Mouse (Mus musculus) large intestine, adult 2 months (tissue): ENCODE results near the gene Igfbp5. TPM values are rescaled to one million over a fixed set of nuclear protein-coding genes. Genes with fewer than 3 reads are reported as not detected.

Experiments
- DNase-seq: peaks from one replicate; pipeline ENCODE4 v3.0.0-alpha.2; 2012; ENCODE audit warnings: low read depth, low spot score
- WGBS: fragments of 180-500 bp; shearing (Covaris S2); methylation state at CpG from one replicate; pipeline ENCODE4 v1.1.7; 2018; 5-methylcytosine and 5-hydroxymethylcytosine counted together
- polyA plus RNA-seq: library from polyadenylated mRNA; depleted of rRNA; stranded (reverse); fragments of >200 nt; gene quantifications from 2 replicates; pipeline ENCODE4 v1.2.3, GENCODE M21; 2012

Gene Igfbp5
- polyA plus RNA-seq, 1 experiment = 13.5 TPM

DNA sequence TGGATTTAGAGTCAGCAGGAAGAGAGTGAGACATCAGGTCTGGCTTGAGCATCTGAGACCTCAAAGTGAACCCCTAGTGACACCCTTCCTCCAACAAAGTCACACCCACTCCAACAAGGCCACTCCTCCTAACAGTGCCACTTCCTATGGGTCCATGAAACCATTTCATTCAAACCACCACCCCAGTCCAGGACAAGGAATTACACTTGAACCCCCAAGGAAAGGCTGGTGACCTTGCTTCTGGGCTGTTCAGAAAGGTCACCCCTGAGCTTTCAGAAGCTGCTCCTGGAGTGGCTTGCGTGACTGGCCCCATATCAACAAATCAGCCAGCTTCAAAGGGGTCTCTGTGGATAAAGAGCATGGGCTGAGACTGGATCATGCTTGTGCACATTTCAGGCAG, 20.9 kb downstream of the Igfbp5 start:
- 89% methylated on average over 1 of the region's 1 CpGs for WGBS
- DNase-seq = no peak

DNA sequence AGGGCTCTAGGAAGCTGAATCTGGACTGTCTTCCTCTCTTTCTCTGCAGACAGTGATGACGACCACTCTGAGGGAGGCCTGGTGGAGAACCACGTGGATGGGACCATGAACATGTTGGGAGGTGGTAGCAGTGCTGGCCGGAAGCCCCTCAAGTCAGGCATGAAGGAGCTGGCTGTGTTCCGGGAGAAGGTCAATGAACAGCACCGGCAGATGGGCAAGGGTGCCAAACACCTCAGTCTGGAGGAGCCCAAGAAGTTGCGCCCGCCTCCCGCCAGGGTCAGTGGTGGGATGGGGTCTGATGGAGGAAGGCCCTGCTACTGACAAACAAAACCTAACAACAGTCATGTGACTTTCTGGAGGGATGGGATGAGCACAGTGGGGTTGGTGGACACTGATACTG, 25.6 kb downstream of the Igfbp5 start:
- DNase-seq = no peak
- WGBS = 83% methylated on average over 8 of the region's 8 CpGs

- no peak for DNase-seq
- WGBS = 83% methylated on average over 4 of the region's 4 CpGs
Measured at GRCm38 (mm10) chr1:72847849-72848380, 26.8 kb downstream of the Igfbp5 start.

GRCm38 (mm10) chr1:72844675-72845074, 30.0 kb downstream of the Igfbp5 start:
- 81% methylated on average over 6 of the region's 6 CpGs for WGBS
- DNase-seq = no peak

DNA sequence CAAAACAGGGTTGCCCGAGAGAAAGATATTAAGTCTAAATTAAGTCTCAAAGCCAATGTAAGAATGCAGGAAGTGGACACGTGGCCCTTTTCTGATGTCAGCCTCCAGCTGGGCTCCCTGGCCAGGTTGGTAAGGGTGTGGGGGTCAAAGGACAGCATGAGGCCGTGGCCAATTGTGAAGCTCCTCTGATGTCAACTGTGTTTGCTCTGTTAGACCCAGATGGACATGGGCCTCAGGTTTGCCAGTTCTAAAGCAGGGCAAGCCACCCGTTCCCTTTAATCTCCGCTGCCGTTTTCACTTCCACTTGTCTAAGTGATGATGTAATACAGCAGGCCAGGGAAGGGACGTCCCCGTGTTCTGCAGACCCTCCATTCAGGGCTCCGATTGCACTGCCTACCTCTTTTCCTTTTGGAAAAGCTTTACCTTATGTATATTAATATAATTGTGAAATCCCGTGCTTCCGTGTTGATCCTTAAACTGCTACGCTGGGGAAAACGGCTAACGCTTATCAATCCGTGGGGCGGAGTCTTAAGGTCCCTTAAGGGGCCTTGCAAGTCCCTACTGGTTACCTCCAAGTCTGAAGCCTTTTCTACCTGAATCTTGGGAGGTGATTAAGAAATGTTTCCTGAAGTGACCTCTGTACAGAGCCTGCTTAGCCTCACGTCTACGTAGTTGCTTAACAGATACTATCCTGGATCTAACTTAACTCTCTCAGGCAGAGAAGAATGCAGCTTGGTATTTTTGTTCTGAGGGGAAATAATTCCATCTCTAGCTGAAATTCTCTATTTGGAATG, 31.8 kb downstream of the Igfbp5 start:
- 81% methylated on average over 18 of the region's 18 CpGs for WGBS
- DNase-seq = no peak

DNA sequence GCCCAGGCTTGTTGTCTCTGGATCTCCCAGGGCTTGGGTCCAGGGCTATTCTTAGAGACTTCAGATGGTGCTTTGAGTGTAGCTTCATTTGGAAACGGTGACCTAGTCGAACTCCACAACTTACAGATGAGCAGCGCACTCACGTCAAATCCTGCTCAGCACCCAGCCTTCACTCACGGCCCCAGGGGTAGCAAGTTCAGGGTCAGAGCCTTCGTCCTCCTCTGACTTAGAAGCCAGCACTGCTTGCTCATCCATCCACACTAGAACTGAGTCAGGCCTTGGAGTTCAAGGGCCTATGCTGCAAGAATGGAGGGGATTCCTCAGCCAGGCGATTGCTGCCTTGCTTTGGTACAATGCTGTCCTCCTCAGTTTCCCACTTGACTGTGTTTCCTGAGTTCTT, 34.9 kb downstream of the Igfbp5 start:
- 77% methylated on average over 7 of the region's 7 CpGs for WGBS
- DNase-seq = no peak

GRCm38 (mm10) chr1:72839356-72839755, 35.3 kb downstream of the Igfbp5 start:
- 76% methylated on average over 8 of the region's 8 CpGs for WGBS
- DNase-seq = no peak

GRCm38 (mm10) chr1:72833563-72833962, 41.1 kb downstream of the Igfbp5 start:
- DNase-seq = no peak
- 83% methylated on average over 4 of the region's 4 CpGs for WGBS

GRCm38 (mm10) chr1:72832715-72833153, 42.0 kb downstream of the Igfbp5 start:
- 41% methylated on average over 3 of the region's 3 CpGs for WGBS
- no peak for DNase-seq

- DNase-seq = no peak
- WGBS = 80% methylated on average over 2 of the region's 2 CpGs
Measured at GRCm38 (mm10) chr1:72830485-72830884, 44.2 kb downstream of the Igfbp5 start.

- WGBS = 90% methylated on average over 5 of the region's 5 CpGs
- DNase-seq = no peak
Measured at GRCm38 (mm10) chr1:72828843-72829242, 45.8 kb downstream of the Igfbp5 start.

- 48% methylated on average over 12 of the region's 12 CpGs for WGBS
- no peak for DNase-seq
Measured at GRCm38 (mm10) chr1:72827411-72828315, 47.0 kb downstream of the Igfbp5 start.

DNA sequence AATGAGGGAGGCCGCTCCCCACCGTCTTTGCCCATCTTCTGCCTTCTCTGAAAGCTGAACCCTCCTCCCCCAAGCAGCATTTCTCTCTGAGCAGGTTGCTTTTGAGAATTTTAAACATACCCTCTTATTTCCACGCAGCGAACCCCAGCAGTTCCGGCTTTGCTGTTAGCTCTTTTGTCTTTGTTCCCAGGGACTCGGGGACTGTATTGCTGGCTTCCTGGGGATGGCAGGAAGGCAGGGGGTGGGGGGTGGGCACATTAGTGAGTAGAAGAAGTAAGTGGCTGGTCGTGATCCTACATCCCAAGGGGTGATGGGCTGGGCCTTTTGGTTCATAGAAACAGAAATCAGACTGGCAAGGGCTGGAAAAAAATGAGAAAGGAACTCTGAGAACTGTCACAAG, 47.8 kb downstream of the Igfbp5 start:
- no peak for DNase-seq
- WGBS = 47% methylated on average over 7 of the region's 7 CpGs

DNA sequence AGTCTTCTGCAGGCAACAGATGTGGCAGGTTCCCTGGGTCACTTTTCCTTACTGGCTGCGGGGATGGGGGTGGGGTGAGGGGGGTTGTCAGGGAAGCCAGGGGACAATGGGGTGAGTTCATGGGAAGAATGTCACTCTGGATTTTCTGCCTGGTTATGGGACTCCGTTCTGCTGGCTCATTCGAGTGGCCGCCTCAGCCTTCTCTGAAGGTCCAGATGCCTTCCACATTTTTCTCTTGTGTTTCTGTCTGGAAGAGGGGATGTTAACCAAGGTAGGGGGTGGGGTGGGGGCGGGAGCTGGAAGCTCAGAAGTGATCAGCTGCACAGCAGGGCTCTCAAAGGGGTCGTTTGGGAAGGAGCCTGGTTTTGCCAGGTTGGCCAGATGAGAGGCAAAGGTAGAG, 48.2 kb downstream of the Igfbp5 start:
- DNase-seq = no peak
- WGBS = 42% methylated on average over 6 of the region's 6 CpGs

DNA sequence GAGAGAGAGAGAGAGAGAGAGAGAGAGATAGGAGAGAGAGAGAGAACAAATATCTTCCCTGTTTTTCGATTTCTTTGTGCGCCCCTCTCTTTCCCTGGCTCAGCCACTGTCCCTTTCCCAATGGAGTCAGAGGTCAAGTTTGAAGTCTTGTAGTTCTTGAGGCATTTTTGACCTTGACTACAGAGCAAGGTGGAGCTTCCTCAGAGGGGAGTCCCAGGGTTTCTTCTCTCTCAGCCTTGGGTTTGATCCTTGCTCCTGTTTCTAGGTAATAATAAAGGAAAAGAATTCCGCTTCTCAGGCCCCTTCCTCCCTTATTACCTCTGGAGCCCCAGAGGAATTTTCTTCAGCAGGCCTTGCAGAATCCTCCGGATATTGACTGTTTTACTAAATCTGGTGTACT, 48.8 kb downstream of the Igfbp5 start:
- WGBS = 54% methylated on average over 4 of the region's 4 CpGs
- DNase-seq = no peak

DNA sequence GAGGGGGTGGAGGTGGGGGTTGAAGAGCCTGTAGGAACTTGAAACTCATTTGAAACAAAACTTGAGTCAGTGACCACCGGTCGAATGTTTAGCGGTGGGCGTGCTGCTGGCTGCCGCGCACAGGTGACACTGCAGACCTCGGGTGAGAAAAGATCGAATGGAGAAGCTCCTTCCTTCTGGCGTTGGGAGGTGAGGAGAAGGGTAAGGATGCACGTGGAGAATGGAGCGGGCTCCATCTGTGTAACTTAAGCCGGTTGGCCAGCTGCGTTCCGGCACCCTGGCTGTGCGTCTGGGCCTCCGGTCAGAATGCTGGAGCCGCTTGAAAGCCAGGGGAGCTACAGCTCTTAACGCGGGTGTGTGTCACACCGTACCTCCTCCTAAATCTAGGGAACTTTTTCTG, 49.4 kb downstream of the Igfbp5 start:
- 4% methylated on average over 20 of the region's 20 CpGs for WGBS
- DNase-seq = no peak

GRCm38 (mm10) chr1:72824707-72825101, 50.0 kb downstream of the Igfbp5 start:
- no peak for DNase-seq
- WGBS = under 1% methylated on average over 37 of the region's 37 CpGs

- DNase-seq = no peak
- WGBS = 5% methylated on average over 51 of the region's 58 CpGs
Measured at GRCm38 (mm10) chr1:72823751-72824706, 50.7 kb downstream of the Igfbp5 start, which contains the start of gene Igfbp2. TSS of gene Igfbp2 (plus strand) at chr1:72824503.

DNA sequence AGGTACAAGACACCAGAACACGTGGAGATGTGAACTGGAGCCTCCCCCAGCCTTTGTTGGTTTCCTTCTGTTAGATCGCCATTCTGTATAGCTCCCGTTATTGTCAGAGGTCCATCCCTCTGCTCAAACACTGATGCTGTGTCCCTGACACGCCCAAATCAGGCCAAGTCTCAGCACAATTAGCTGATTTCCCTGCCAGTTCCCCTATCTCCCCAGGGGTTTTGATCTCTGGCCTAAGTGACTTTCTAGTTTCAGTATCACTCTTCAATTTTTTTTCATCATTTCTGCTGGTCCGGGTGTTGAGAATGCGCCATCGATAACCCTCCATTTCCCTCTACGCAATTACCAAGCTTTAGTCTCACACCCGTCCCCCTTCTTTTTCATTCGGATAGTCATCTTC, 51.8 kb downstream of the Igfbp5 start:
- WGBS = 70% methylated on average over 10 of the region's 10 CpGs
- no peak for DNase-seq
